Mouse (Mus musculus) left cerebral cortex, adult 18-20 months (tissue): Measurements from ENCODE around the gene Nr1h5. TPM values are rescaled to one million over a fixed set of nuclear protein-coding genes. Genes with fewer than 3 reads are reported as not detected.

Source experiments
- DNase-seq, 2 experiments: peaks; one replicate each; pipeline ENCODE4 v3.0.0; 2021 to 2022; ENCODE audit warnings: low spot score in 2 of 2, mixed read lengths in 1 of 2
- long read RNA-seq, 2 experiments: library from polyadenylated mRNA; stranded (forward); transcript quantifications; one replicate each; pipeline ENCODE4 v2.0.0; 2021
- total RNA-seq, 2 experiments: library from RNA; stranded (reverse); gene quantifications; 2 replicates each; pipeline ENCODE4 v1.2.3; 2021

Gene Nr1h5
- total RNA-seq: not detected
- long read RNA-seq, experiment 1: 0 reads
- long read RNA-seq, experiment 2: 0 reads

GRCm38 (mm10) chr3:102964033-102964432 is at the start of gene Nr1h5:
Gene Nr1h5 (minus strand): TSS chr3:102964133.
- no peak for DNase-seq

- no peak for DNase-seq
Observed at GRCm38 (mm10) chr3:103001595-103001994, 37.7 kb upstream of the Nr1h5 start.

GRCm38 (mm10) chr3:102997591-102997990 is 33.7 kb upstream of the Nr1h5 start:
- DNase-seq: no peak

- DNase-seq: no peak
Observed at GRCm38 (mm10) chr3:102997036-102997435, 33.1 kb upstream of the Nr1h5 start.

GRCm38 (mm10) chr3:102995605-102996321 is 31.8 kb upstream of the Nr1h5 start, which contains the start of gene Sike1:
Gene Sike1 (plus strand): TSS chr3:102995708.
- DNase-seq: peak; percentile 94 to 97

GRCm38 (mm10) chr3:102995233-102995604 is 31.3 kb upstream of the Nr1h5 start:
- no peak for DNase-seq

GRCm38 (mm10) chr3:102992936-102993335 is 29.0 kb upstream of the Nr1h5 start:
- no peak for DNase-seq

- no peak for DNase-seq
Observed at GRCm38 (mm10) chr3:102991041-102991440, 27.1 kb upstream of the Nr1h5 start.

GRCm38 (mm10) chr3:102980349-102980736 is 16.4 kb upstream of the Nr1h5 start:
- DNase-seq: no peak

- no peak for DNase-seq
Observed at GRCm38 (mm10) chr3:102979550-102980348, 15.8 kb upstream of the Nr1h5 start.

GRCm38 (mm10) chr3:102976906-102977305 is 13.0 kb upstream of the Nr1h5 start:
- DNase-seq: no peak

GRCm38 (mm10) chr3:102970508-102970907 is 6.6 kb upstream of the Nr1h5 start:
- no peak for DNase-seq

- DNase-seq: no peak
Observed at GRCm38 (mm10) chr3:102970067-102970466, 6.1 kb upstream of the Nr1h5 start.

- no peak for DNase-seq
Observed at GRCm38 (mm10) chr3:102955596-102955995, 8.3 kb downstream of the Nr1h5 start.

- DNase-seq: no peak
Observed at GRCm38 (mm10) chr3:102955143-102955542, 8.8 kb downstream of the Nr1h5 start.

GRCm38 (mm10) chr3:102954476-102954875 is 9.5 kb downstream of the Nr1h5 start:
- DNase-seq: no peak

- no peak for DNase-seq
Observed at GRCm38 (mm10) chr3:102946861-102947260, 17.1 kb downstream of the Nr1h5 start.

- DNase-seq: no peak
Observed at GRCm38 (mm10) chr3:102946312-102946711, 17.6 kb downstream of the Nr1h5 start.

- DNase-seq: no peak
Observed at GRCm38 (mm10) chr3:102938100-102938499, 25.8 kb downstream of the Nr1h5 start.

- DNase-seq: no peak
Observed at GRCm38 (mm10) chr3:102935451-102936354, 28.2 kb downstream of the Nr1h5 start, which contains the start of gene Sycp1. Gene Sycp1 (minus strand): TSS chr3:102936100.

- DNase-seq: no peak
Observed at GRCm38 (mm10) chr3:102899136-102899535, 64.8 kb downstream of the Nr1h5 start.
